Mouse (Mus musculus) adrenal gland (tissue): ENCODE results near the gene Arfgap3.
"Not testable (repeated sequence)": the region's sequence is repeated elsewhere in the genome, so short reads cannot be mapped to it uniquely, and the experiment has no call there.

Source experiments
- intact Hi-C: fragments of 180-260 bp; cut with DNase I; formaldehyde crosslinking; loops from one replicate; pipeline ENCODE4 v1.15.1; 2025

Gene Arfgap3

GRCm38 (mm10) chr15:83296050-83296449 is 54.0 kb downstream of the Arfgap3 start:
- intact Hi-C loops = no loop called here

GRCm38 (mm10) chr15:83294954-83295353 is 55.1 kb downstream of the Arfgap3 start:
- intact Hi-C loops = no loop called here

GRCm38 (mm10) chr15:83293706-83294645 is 56.1 kb downstream of the Arfgap3 start:
- intact Hi-C loops = no loop called here

DNA sequence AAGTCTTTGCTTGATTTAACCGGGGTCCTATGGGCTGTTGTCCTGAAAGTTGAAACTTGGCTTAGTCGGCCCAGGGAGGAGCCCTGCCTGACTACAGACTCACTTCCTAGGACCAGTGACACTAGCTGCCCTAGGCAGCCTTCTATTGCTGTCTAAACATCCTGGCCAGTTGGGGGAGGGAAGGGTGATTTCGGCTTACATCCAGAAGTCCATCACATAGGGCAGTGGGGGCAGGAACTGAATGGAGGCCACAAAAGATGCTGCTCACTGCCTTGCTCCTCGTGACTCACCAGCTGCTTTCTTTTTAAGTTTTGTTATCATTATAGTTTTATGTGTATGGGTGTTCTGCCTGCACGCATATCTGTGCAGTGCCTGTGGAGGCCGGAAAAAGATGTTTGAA is 56.9 kb downstream of the Arfgap3 start:
- intact Hi-C loops = no loop called here

DNA sequence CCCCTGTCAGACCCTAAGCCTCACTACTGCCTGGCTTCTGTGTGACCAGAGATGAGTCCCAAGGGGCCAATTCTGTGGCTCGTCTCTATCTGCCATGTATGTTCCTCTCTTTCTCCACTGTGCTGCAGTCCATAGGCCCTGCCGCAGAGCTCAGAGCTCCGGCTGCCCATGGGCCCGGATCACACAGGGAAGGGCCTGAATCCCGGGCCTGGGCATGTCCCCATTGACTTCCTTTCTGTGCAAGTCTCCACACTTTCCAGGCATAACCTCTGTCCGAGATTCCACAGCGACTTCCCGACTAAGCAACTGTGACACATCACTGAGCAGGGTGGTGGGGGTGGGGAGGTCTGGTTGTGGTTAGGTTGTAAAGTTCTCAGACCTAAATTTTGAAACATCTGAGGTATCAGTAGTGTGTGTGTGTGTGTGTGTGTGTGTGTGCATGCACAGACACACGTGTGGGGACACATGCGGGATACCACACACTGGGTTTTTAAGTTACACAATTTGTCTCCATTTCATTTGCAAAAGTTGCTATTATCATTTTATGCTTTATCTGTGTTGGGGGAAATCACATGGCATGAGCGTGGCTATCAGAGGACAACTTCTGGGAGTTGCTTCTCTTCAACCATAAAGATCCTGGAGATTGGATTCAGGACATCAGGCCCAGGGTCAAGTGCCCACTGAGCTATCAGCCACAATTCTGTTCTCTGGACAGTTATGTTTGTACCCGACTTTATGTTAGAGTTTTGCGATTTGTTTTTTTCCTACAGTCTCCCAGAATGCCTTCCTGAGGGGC is 57.6 kb downstream of the Arfgap3 start:
- intact Hi-C loops = no loop called here

GRCm38 (mm10) chr15:83290899-83291298 is 59.1 kb downstream of the Arfgap3 start:
- intact Hi-C loops = no loop called here

GRCm38 (mm10) chr15:83284828-83285227 is 65.2 kb downstream of the Arfgap3 start:
- intact Hi-C loops = no loop called here

DNA sequence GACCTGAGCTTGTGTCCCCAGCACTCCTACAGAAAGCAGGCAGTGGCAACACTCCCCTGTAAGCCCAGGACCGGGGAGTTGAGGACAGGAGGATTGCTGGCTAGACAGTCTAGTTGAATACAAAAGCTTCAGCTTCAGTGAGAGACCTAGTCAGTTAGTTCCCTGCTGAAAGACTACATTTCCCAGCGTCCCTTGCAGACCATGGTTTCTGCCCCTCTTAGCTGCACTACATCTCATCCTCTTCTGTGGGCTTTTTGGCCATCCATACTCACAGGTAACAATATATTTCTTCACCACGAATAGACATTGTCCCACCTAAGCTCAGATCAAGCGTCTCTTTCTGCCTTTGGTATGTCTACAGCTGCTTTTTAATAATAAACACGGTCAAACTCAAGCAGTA is 67.7 kb downstream of the Arfgap3 start:
- intact Hi-C loops = no loop called here

DNA sequence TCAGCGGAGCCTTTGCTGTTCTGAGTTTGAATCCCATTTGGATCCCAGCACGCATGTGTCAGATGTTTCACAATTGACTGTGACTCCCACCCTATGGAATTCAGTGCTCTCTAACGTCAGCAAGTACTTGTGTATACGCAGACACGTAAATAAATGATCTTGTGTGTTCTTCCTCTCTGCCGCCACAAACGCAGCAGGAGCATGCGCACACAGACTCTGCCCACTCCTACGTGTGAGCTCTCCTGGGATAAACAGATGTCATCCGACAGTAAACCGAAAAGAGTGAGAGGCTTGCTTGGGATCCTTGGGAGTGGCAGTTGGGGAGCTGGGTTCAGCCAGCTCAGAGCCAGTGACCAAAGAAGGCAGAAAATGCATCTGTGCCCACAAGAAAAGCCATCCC is 68.7 kb downstream of the Arfgap3 start:
- intact Hi-C loops = no loop called here

- intact Hi-C loops = no loop called here
Measured at GRCm38 (mm10) chr15:83278579-83278978, 71.5 kb downstream of the Arfgap3 start.

- intact Hi-C loops = no loop called here
Measured at GRCm38 (mm10) chr15:83277451-83277850, 72.6 kb downstream of the Arfgap3 start.

DNA sequence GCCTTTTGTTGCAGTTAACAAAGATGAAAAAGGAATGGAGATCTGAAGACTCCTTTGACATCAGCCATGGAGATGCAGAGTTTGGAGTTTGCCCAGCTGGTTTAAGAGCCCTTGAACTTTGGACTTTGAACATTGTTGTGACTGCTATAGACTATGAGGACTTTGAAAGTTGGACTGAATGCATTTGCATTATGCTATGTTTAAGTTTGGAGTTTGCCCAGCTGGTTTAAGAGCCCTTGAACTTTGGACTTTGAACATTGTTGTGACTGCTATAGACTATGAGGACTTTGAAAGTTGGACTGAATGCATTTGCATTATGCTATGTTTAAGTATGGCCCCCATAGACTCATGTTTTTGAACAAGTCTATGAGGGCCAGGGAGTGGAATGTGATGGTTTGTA is 75.8 kb downstream of the Arfgap3 start:
- intact Hi-C loops = not testable (repeated sequence)

DNA sequence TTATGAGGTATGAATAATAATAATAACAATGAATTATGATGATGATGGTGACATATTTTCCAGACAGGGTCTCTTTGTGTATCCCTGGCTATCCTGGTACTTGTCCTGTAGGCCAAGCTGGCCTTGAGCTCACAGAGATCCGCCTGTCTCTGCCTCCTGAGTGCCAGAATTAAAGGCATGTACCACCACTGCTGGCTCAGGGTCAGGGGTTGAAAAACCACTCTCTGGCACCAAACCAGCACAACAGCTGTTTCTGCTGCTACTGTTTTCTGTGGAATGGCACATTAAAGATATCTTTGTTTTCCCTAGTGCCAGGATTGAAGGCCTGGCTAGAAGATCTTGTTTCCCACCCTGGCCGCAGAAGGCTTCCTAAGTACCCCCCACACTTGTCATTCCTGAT is 77.0 kb downstream of the Arfgap3 start:
- intact Hi-C loops = no loop called here

DNA sequence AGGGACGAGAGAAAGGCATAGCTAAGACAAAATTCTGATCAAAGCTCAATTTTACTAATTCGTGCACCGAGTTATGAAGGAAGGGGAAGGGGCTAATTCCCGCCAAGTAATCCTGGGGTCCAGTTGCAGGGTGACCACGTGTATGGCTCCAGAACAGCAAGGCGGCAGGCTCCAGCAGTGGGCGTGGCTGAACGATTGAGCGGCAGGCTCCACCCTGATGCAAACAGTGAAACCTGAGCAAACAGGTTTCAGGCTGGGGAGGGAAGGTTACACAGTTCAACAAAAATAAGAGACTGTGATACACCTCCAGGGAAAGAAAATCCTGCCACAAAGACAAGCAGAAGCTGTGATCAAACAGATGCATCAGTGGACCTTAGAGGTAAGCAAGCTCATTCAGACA is 78.8 kb downstream of the Arfgap3 start:
- intact Hi-C loops = not testable (repeated sequence)

- intact Hi-C loops = not testable (repeated sequence)
Measured at GRCm38 (mm10) chr15:83269985-83270384, 80.1 kb downstream of the Arfgap3 start.

- intact Hi-C loops = not testable (repeated sequence)
Measured at GRCm38 (mm10) chr15:83268428-83268827, 81.6 kb downstream of the Arfgap3 start.

DNA sequence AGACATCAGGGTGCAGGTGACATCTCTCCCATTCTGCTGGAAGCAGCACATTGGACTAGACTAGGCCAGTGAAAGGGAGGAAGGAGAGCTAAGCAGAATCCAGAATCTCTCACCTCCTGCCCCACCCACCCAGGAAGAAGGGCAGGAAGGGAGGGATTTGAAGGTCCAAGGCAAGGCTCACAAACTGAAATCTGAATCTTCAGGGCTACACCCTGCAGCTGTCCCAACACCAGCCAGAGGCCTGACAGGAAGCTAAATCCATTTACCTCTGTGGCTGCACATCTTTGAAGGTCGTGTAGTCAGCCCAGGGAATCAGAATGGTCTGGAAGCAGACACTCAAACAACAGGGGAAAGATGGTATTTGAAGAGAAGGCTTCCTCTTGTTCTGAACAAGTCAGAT is 84.8 kb downstream of the Arfgap3 start:
- intact Hi-C loops = no loop called here

DNA sequence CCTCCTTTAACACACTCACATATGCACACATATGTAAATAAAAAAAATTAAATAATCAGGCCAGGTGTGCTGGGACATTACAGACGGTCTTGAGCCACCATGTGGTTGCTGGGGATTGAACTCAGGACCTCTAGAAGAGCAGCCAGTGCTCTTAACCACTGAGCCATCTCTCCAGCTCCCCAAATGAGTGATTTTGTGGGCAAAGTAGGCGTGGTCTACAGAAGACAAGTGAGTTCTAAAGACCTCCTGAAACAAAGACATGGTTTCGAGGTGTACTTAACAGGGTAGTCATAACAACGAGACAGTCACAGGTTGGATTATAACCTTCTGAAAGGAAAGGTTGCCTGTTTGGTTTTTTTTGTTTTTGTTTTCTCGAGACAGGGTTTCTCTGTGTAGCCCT is 86.6 kb downstream of the Arfgap3 start:
- intact Hi-C loops = no loop called here

- intact Hi-C loops = no loop called here
Measured at GRCm38 (mm10) chr15:83257906-83258305, 92.1 kb downstream of the Arfgap3 start.

GRCm38 (mm10) chr15:83256491-83256890 is 93.6 kb downstream of the Arfgap3 start:
- intact Hi-C loops = no loop called here

DNA sequence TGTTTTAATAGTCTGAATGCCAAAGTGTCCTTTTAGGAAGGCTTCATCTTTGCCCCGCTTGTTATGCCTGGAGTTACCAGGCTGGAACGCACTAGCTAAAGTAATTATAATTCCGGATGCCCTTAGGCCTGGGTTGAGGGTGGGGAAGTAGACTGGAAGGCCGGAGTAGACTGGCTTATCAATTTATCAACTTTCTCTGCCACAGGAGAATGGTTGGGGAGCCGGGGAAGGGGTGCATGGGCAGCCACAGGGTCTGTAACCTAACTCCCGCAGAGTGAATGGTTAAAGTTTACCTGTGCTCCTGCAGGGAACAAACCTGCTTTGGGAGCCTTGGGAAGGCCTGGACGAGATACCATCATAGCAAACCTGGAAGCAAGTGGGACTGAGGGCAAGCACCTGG is 94.1 kb downstream of the Arfgap3 start:
- intact Hi-C loops = no loop called here

DNA sequence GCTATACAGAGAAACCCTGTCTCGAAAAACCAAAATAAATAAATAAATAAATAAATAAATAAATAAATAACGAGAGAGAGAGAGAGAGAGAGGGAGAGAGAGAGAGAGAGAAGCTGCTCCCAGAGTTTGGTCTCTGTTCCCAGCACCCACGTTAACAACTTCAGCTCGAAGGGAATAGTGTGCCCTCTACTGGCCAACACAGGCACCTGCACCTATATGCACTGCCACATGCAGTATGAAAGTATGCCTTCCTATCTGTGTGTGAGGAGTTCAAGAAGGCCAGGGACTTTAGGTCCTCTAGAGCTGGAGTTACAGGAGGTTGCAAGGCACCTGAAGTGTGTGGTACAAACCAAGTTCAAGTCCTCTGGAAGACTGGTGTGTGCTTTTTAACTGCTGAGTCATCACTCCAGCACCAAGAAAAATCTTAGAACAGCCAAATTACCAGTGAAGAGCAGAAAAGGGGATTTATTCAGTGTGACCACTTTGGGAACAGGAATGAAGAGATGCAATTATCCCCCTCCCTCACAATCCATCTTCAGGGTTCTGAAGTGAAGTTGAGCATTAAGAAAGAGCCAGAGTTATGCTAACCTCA is 94.8 kb downstream of the Arfgap3 start:
- intact Hi-C loops = no loop called here
